8 mouse cellular contexts compared by ENCODE assay signal in genomic region chr4:147219319-147220070, GRCm38 (mm10).
A peak's percentile ranks its signal among the peaks of the same experiment; 100 is the strongest.
DNase-seq lines count a peak whose midpoint lies in the region; ATAC-seq and TF ChIP-seq lines count a peak whose summit lies in the region.
"Not testable (repeated sequence)": the region's sequence is repeated elsewhere in the genome, so short reads cannot be mapped to it uniquely, and the experiment has no call there.

No protein-coding gene starts in this region.

- not testable (repeated sequence) for H3K27me3 ChIP-seq in hindbrain, embryonic 14.5 days (ENCODE audit: control insufficient read depth, insufficient read depth, low read length); liver, embryonic 15.5 days; midbrain, embryonic 16.5 days (ENCODE audit: control insufficient read depth, insufficient read depth, low read depth, low read length); stomach, embryonic 14.5 days (ENCODE audit: control insufficient read depth, insufficient read depth, low read length)

- not testable (repeated sequence) for ATAC-seq in hindbrain, embryonic 14.5 days (ENCODE audit: low FRiP score); liver, embryonic 15.5 days (ENCODE audit: insufficient read depth); midbrain, embryonic 16.5 days; stomach, embryonic 14.5 days (ENCODE audit: insufficient number of reproducible peaks, insufficient read depth, low FRiP score, low read depth)

- peak overlapping the region; percentile 70 for H3K27ac ChIP-seq in gastrocnemius, adult 2 months
- not testable (repeated sequence) for H3K27ac ChIP-seq in hindbrain, embryonic 14.5 days; liver, embryonic 15.5 days (replicated peaks); midbrain, embryonic 16.5 days (ENCODE audit: low read length); stomach, embryonic 14.5 days (ENCODE audit: low read length)

- not testable (repeated sequence) for H3K36me3 ChIP-seq in hindbrain, embryonic 14.5 days (replicated peaks; ENCODE audit: control insufficient read depth, insufficient read depth); liver, embryonic 15.5 days (replicated peaks); midbrain, embryonic 16.5 days (ENCODE audit: control insufficient read depth, insufficient read depth, low read length); stomach, embryonic 14.5 days (ENCODE audit: control insufficient read depth, insufficient read depth, low read length)

- H3K9me3 ChIP-seq in hindbrain, embryonic 14.5 days (ENCODE audit: control insufficient read depth, low read length): peaks cover 11% of the 10 kb centered on the region
- H3K9me3 ChIP-seq in liver, embryonic 15.5 days (replicated peaks); stomach, embryonic 14.5 days (ENCODE audit: control insufficient read depth, low read depth, low read length): not testable (repeated sequence)
- peaks cover 15% of the 10 kb centered on the region for H3K9me3 ChIP-seq in midbrain, embryonic 16.5 days (replicated peaks; ENCODE audit: control insufficient read depth, low read length, poor library complexity, severe bottlenecking)

- intact Hi-C loops in gastrocnemius, adult 2 months (cut with DNase I): not testable (repeated sequence)

- peak overlapping the region; percentile 69 for H3K4me3 ChIP-seq in gastrocnemius, adult 2 months
- peak overlapping the region; percentile 27 for H3K4me3 ChIP-seq in hindbrain, embryonic 14.5 days (replicated peaks; ENCODE audit: low read length)
- H3K4me3 ChIP-seq in liver, embryonic 15.5 days (replicated peaks): peak overlapping the region; percentile 35
- H3K4me3 ChIP-seq in midbrain, embryonic 16.5 days (ENCODE audit: low read depth, low read length): peak overlapping the region; percentile 23
- H3K4me3 ChIP-seq in stomach, embryonic 14.5 days (ENCODE audit: low read depth, low read length): peak overlapping the region; percentile 15; the same call in 1 of the 2 replicates

- not testable (repeated sequence) for TF ChIP-seq CTCF in gastrocnemius, adult 2 months (IDR thresholded peaks at IDR 0.05)

- peak overlapping the region; percentile 44 for H3K4me2 ChIP-seq in hindbrain, embryonic 14.5 days (replicated peaks)
- peak overlapping the region; percentile 29; the same call in 1 of the 2 replicates for H3K4me2 ChIP-seq in liver, embryonic 15.5 days
- peak overlapping the region; percentile 33; the same call in 1 of the 2 replicates for H3K4me2 ChIP-seq in midbrain, embryonic 16.5 days (ENCODE audit: low read length)
- peak overlapping the region; percentile 6; the same call in 1 of the 2 replicates for H3K4me2 ChIP-seq in stomach, embryonic 14.5 days (replicated peaks; ENCODE audit: low read depth, low read length)

- H3K9ac ChIP-seq in hindbrain, embryonic 14.5 days; liver, embryonic 15.5 days; midbrain, embryonic 16.5 days (ENCODE audit: low read depth, low read length); stomach, embryonic 14.5 days (replicated peaks; ENCODE audit: low read depth, low read length): not testable (repeated sequence)

- 67% methylated on average over 46 of the region's 51 CpGs for WGBS in hindbrain, embryonic 14.5 days
- WGBS in liver, embryonic 15.5 days (ENCODE audit: insufficient replicate concordance): 60% methylated on average over 51 of the region's 51 CpGs
- 67% methylated on average over 48 of the region's 51 CpGs for WGBS in midbrain, embryonic 16.5 days
- WGBS in stomach, embryonic 14.5 days: 73% methylated on average over 51 of the region's 51 CpGs

- DNase-seq in adrenal gland, adult 18-20 months (ENCODE audit: low spot score in 2 of 2): peak; percentile 18 to 25
- peak; percentile 7 for DNase-seq in embryo, embryonic 10 days (ENCODE audit: low spot score)
- DNase-seq in gastrocnemius, adult 2 months: peak; percentile 21
- DNase-seq in hindbrain, embryonic 14.5 days (ENCODE audit: low spot score): not testable (repeated sequence)
- DNase-seq in kidney, postnatal 14 days: peak; percentile 24

- H3K4me1 ChIP-seq in hindbrain, embryonic 14.5 days (replicated peaks; ENCODE audit: control insufficient read depth, insufficient read depth, low read length); liver, embryonic 15.5 days (replicated peaks); midbrain, embryonic 16.5 days (ENCODE audit: control insufficient read depth, insufficient read depth, low read length); stomach, embryonic 14.5 days (ENCODE audit: control insufficient read depth, insufficient read depth, low read length): not testable (repeated sequence)

Comparison
In these comparisons a context has a peak if more than half of its experiments do, and no peak if none do; other contexts are left out.
1. H3K4me3 ChIP-seq: peak in every context shown above with its lines; median percentile 69 in gastrocnemius, adult 2 months; 35 in liver, embryonic 15.5 days; 27 in hindbrain, embryonic 14.5 days; 23 in midbrain, embryonic 16.5 days; 15 in stomach, embryonic 14.5 days.